Mouse (Mus musculus) neural tube, embryonic 12.5 days (tissue): Measurements from ENCODE around the gene Ankmy1. TPM values are rescaled to one million over a fixed set of nuclear protein-coding genes. Genes with fewer than 3 reads are reported as not detected.

Experiments
- ATAC-seq: fragments of 200-750 bp; cut with Nextera tagmentation; 2 replicates; pipeline ENCODE4 v1.8.0; 2017; ENCODE audit warnings: low read depth, mild to moderate bottlenecking, moderate TSS enrichment, moderate library complexity; ENCODE audit not compliant: low FRiP score
- H3K27ac ChIP-seq: fragments of 300-500 bp; sonication (generic); 2 replicates; pipeline ENCODE4 v1.5.1; 2016
- H3K27me3 ChIP-seq: fragments of 300-500 bp; sonication (generic); replicated peaks from 2 replicates; pipeline ENCODE4 v1.6.1; 2016; ENCODE audit warnings: mild to moderate bottlenecking
- H3K36me3 ChIP-seq: fragments of 300-500 bp; sonication (generic); 2 replicates; pipeline ENCODE4 v1.6.1; 2016; ENCODE audit warnings: mild to moderate bottlenecking
- H3K4me1 ChIP-seq: fragments of 300-500 bp; sonication (generic); 2 replicates; pipeline ENCODE4 v1.6.1; 2016
- H3K4me2 ChIP-seq: fragments of 300-500 bp; sonication (generic); replicated peaks from 2 replicates; pipeline ENCODE4 v1.6.1; 2016; ENCODE audit warnings: mild to moderate bottlenecking
- H3K4me3 ChIP-seq: fragments of 300-500 bp; sonication (generic); 2 replicates; pipeline ENCODE4 v1.5.1; 2016
- H3K9ac ChIP-seq: fragments of 300-500 bp; sonication (generic); 2 replicates; pipeline ENCODE4 v1.6.1; 2016; ENCODE audit warnings: mild to moderate bottlenecking
- H3K9me3 ChIP-seq: fragments of 300-500 bp; sonication (generic); 2 replicates; pipeline ENCODE4 v1.6.1; 2016; ENCODE audit warnings: mild to moderate bottlenecking
- WGBS: fragments of 180-500 bp; shearing (Covaris S2); methylation state at CpG from one replicate; pipeline ENCODE4 v1.1.7; 2016; 5-methylcytosine and 5-hydroxymethylcytosine counted together
- polyA plus RNA-seq: library from polyadenylated mRNA; unstranded; fragments of >200 nt; fragmentation: Nextera tagmentation; extraction: Ambion mirVana; gene quantifications from 2 replicates; pipeline ENCODE4 v1.2.1, GENCODE M21; 2016

Ankmy1 gene
- polyA plus RNA-seq, 1 experiment from 2014 or later = 0.65 TPM

- Histone ChIP-seq H3K4me1 (no peaks in the 10 kb centered on the region), H3K27me3 (no peaks in the 10 kb centered on the region), H3K4me2 (no peak overlapping the region), H3K9ac (no peak overlapping the region), H3K27ac (no peak overlapping the region), H3K36me3 (no peaks in the 10 kb centered on the region), H3K4me3 (no peak overlapping the region), H3K9me3 (no peaks in the 10 kb centered on the region)
- 92% methylated on average over 6 of the region's 6 CpGs for WGBS
- ATAC-seq = no peak
These were observed 20.7 kb downstream of the Ankmy1 start for GRCm38 (mm10) chr1:92881982-92882381.

- H3K4me2 ChIP-seq = no peak overlapping the region
- ATAC-seq = no peak
- no peaks in the 10 kb centered on the region for H3K36me3 ChIP-seq
- no peaks in the 10 kb centered on the region for H3K9me3 ChIP-seq
- H3K27me3 ChIP-seq = no peaks in the 10 kb centered on the region
- H3K4me3 ChIP-seq = no peak overlapping the region
- no peaks in the 10 kb centered on the region for H3K4me1 ChIP-seq
- no peak overlapping the region for H3K9ac ChIP-seq
- WGBS = 86% methylated on average over 5 of the region's 5 CpGs
- no peak overlapping the region for H3K27ac ChIP-seq
These were observed 22.6 kb downstream of the Ankmy1 start for GRCm38 (mm10) chr1:92880101-92880500.

- H3K36me3 ChIP-seq = no peaks in the 10 kb centered on the region
- no peaks in the 10 kb centered on the region for H3K9me3 ChIP-seq
- no peak overlapping the region for H3K9ac ChIP-seq
- 86% methylated on average over 12 of the region's 12 CpGs for WGBS
- no peaks in the 10 kb centered on the region for H3K4me1 ChIP-seq
- H3K27me3 ChIP-seq = no peaks in the 10 kb centered on the region
- H3K4me2 ChIP-seq = no peak overlapping the region
- no peak overlapping the region for H3K27ac ChIP-seq
- ATAC-seq = no peak
- no peak overlapping the region for H3K4me3 ChIP-seq
These were observed 23.4 kb downstream of the Ankmy1 start for GRCm38 (mm10) chr1:92879266-92879665.

GRCm38 (mm10) chr1:92878066-92878741 lies 24.5 kb downstream of the Ankmy1 start:
- Histone ChIP-seq H3K27ac (no peak overlapping the region), H3K4me1 (no peaks in the 10 kb centered on the region), H3K36me3 (no peaks in the 10 kb centered on the region), H3K9ac (no peak overlapping the region), H3K9me3 (no peaks in the 10 kb centered on the region), H3K4me2 (no peak overlapping the region), H3K27me3 (no peaks in the 10 kb centered on the region), H3K4me3 (no peak overlapping the region)
- 88% methylated on average over 13 of the region's 13 CpGs for WGBS
- ATAC-seq = no peak

GRCm38 (mm10) chr1:92877431-92877978 lies 25.2 kb downstream of the Ankmy1 start:
- no peaks in the 10 kb centered on the region for H3K36me3 ChIP-seq
- no peaks in the 10 kb centered on the region for H3K27me3 ChIP-seq
- no peak overlapping the region for H3K27ac ChIP-seq
- 71% methylated on average over 12 of the region's 12 CpGs for WGBS
- no peaks in the 10 kb centered on the region for H3K9me3 ChIP-seq
- no peak overlapping the region for H3K9ac ChIP-seq
- ATAC-seq = no peak
- no peak overlapping the region for H3K4me3 ChIP-seq
- no peak overlapping the region for H3K4me2 ChIP-seq
- H3K4me1 ChIP-seq = no peaks in the 10 kb centered on the region

GRCm38 (mm10) chr1:92875360-92876111 lies 27.2 kb downstream of the Ankmy1 start:
- no peak for ATAC-seq
- no peaks in the 10 kb centered on the region for H3K9me3 ChIP-seq
- H3K4me1 ChIP-seq = no peaks in the 10 kb centered on the region
- H3K4me3 ChIP-seq = no peak overlapping the region
- 84% methylated on average over 8 of the region's 8 CpGs for WGBS
- no peak overlapping the region for H3K9ac ChIP-seq
- no peaks in the 10 kb centered on the region for H3K36me3 ChIP-seq
- H3K27ac ChIP-seq = no peak overlapping the region
- H3K4me2 ChIP-seq = no peak overlapping the region
- H3K27me3 ChIP-seq = no peaks in the 10 kb centered on the region

- Histone ChIP-seq H3K9me3 (no peaks in the 10 kb centered on the region), H3K36me3 (no peaks in the 10 kb centered on the region)
These were observed 28.7 kb downstream of the Ankmy1 start for GRCm38 (mm10) chr1:92874011-92874410.

GRCm38 (mm10) chr1:92872666-92873065 lies 30.0 kb downstream of the Ankmy1 start:
- Histone ChIP-seq H3K4me3 (no peak overlapping the region), H3K27me3 (no peaks in the 10 kb centered on the region), H3K4me1 (no peaks in the 10 kb centered on the region), H3K36me3 (no peaks in the 10 kb centered on the region), H3K4me2 (no peak overlapping the region), H3K9ac (no peak overlapping the region), H3K9me3 (no peaks in the 10 kb centered on the region), H3K27ac (no peak overlapping the region)
- no peak for ATAC-seq
- 90% methylated on average over 7 of the region's 7 CpGs for WGBS

More at GRCm38 (mm10) chr1:92874011-92874410, 28.7 kb downstream of the Ankmy1 start:
- no peak overlapping the region for H3K9ac ChIP-seq
- H3K4me3 ChIP-seq = no peak overlapping the region
- H3K4me1 ChIP-seq = no peaks in the 10 kb centered on the region
- no peak for ATAC-seq
- H3K27ac ChIP-seq = no peak overlapping the region
- no peak overlapping the region for H3K4me2 ChIP-seq
- WGBS = 90% methylated on average over 3 of the region's 3 CpGs
- H3K27me3 ChIP-seq = no peaks in the 10 kb centered on the region

- H3K36me3 ChIP-seq = no peaks in the 10 kb centered on the region
- H3K4me1 ChIP-seq = no peaks in the 10 kb centered on the region
- no peak overlapping the region for H3K4me3 ChIP-seq
- 76% methylated on average over 2 of the region's 2 CpGs for WGBS
- no peaks in the 10 kb centered on the region for H3K27me3 ChIP-seq
- H3K9me3 ChIP-seq = no peaks in the 10 kb centered on the region
- H3K27ac ChIP-seq = no peak overlapping the region
- ATAC-seq = no peak
- H3K4me2 ChIP-seq = no peak overlapping the region
- H3K9ac ChIP-seq = no peak overlapping the region
These were observed 32.7 kb downstream of the Ankmy1 start for GRCm38 (mm10) chr1:92869985-92870384.

GRCm38 (mm10) chr1:92866170-92866569 lies 36.5 kb downstream of the Ankmy1 start:
- Histone ChIP-seq H3K4me2 (no peak overlapping the region), H3K4me3 (no peak overlapping the region), H3K4me1 (no peaks in the 10 kb centered on the region), H3K9me3 (no peaks in the 10 kb centered on the region), H3K9ac (no peak overlapping the region), H3K36me3 (no peaks in the 10 kb centered on the region), H3K27me3 (no peaks in the 10 kb centered on the region), H3K27ac (no peak overlapping the region)
- no peak for ATAC-seq
- 64% methylated on average over 2 of the region's 2 CpGs for WGBS

- no peaks in the 10 kb centered on the region for H3K9me3 ChIP-seq
- ATAC-seq = no peak
- no peaks in the 10 kb centered on the region for H3K27me3 ChIP-seq
- no peak overlapping the region for H3K9ac ChIP-seq
- no peak overlapping the region for H3K4me3 ChIP-seq
- H3K4me1 ChIP-seq = no peaks in the 10 kb centered on the region
- H3K4me2 ChIP-seq = no peak overlapping the region
- WGBS = 85% methylated on average over 4 of the region's 4 CpGs
- H3K27ac ChIP-seq = no peak overlapping the region
- H3K36me3 ChIP-seq = peaks cover 20% of the 10 kb centered on the region
These were observed 39.4 kb downstream of the Ankmy1 start for GRCm38 (mm10) chr1:92863268-92863667.

- ATAC-seq = no peak
- 79% methylated on average over 6 of the region's 6 CpGs for WGBS
- Histone ChIP-seq H3K4me3 (no peak overlapping the region), H3K36me3 (peaks cover 37% of the 10 kb centered on the region), H3K9me3 (no peaks in the 10 kb centered on the region), H3K4me1 (no peaks in the 10 kb centered on the region), H3K4me2 (no peak overlapping the region), H3K27me3 (no peaks in the 10 kb centered on the region), H3K9ac (no peak overlapping the region), H3K27ac (no peak overlapping the region)
These were observed 41.2 kb downstream of the Ankmy1 start for GRCm38 (mm10) chr1:92861503-92861902.
